Mouse (Mus musculus): Measurements from ENCODE around the gene Art1. TPM values are rescaled to one million over a fixed set of nuclear protein-coding genes. Genes with fewer than 3 reads are reported as not detected.

Art1 gene
- polyA plus RNA-seq, 1 experiment, result not detected

GRCm38 (mm10) chr7:102102241-102102640 lies 698 bp downstream of the Art1 start:
- no peak overlapping the region for H3K4me3 ChIP-seq (replicated peaks; ENCODE audit: control insufficient read depth, low read depth, low read length)
- WGBS, result 83% methylated on average over 8 of the region's 8 CpGs
- TF ChIP-seq CTCF (IDR thresholded peaks at IDR 0.05; ENCODE audit: control insufficient read depth, insufficient read depth, low read length) (no peak), POLR2A (IDR thresholded peaks at IDR 0.05; ENCODE audit: borderline replicate concordance, control insufficient read depth, low read depth, low read length) (no peak)
- H3K4me1 ChIP-seq (ENCODE audit: control insufficient read depth, insufficient read depth, low read length), result peaks cover 1% of the 10 kb centered on the region
- no peak overlapping the region for H3K27ac ChIP-seq (ENCODE audit: control insufficient read depth, insufficient read depth, low read depth, low read length, poor library complexity)

- no peak overlapping the region for H3K4me3 ChIP-seq (replicated peaks; ENCODE audit: control insufficient read depth, low read depth, low read length)
- peaks cover 1% of the 10 kb centered on the region for H3K4me1 ChIP-seq (ENCODE audit: control insufficient read depth, insufficient read depth, low read length)
- no peak for TF ChIP-seq CTCF (IDR thresholded peaks at IDR 0.05; ENCODE audit: control insufficient read depth, insufficient read depth, low read length)
- TF ChIP-seq POLR2A (IDR thresholded peaks at IDR 0.05; ENCODE audit: borderline replicate concordance, control insufficient read depth, low read depth, low read length), result no peak
- 69% methylated on average over 6 of the region's 6 CpGs for WGBS
- no peak overlapping the region for H3K27ac ChIP-seq (ENCODE audit: control insufficient read depth, insufficient read depth, low read depth, low read length, poor library complexity)
Observed at GRCm38 (mm10) chr7:102102696-102103095, 1.2 kb downstream of the Art1 start.

- 63% methylated on average over 2 of the region's 2 CpGs for WGBS
- TF ChIP-seq POLR2A (IDR thresholded peaks at IDR 0.05; ENCODE audit: borderline replicate concordance, control insufficient read depth, low read depth, low read length) (no peak), CTCF (IDR thresholded peaks at IDR 0.05; ENCODE audit: control insufficient read depth, insufficient read depth, low read length) (no peak)
- Histone ChIP-seq H3K4me3 (replicated peaks; ENCODE audit: control insufficient read depth, low read depth, low read length) (no peak overlapping the region), H3K4me1 (ENCODE audit: control insufficient read depth, insufficient read depth, low read length) (peaks cover 1% of the 10 kb centered on the region), H3K27ac (ENCODE audit: control insufficient read depth, insufficient read depth, low read depth, low read length, poor library complexity) (no peak overlapping the region)
Observed at GRCm38 (mm10) chr7:102103555-102103954, 2.0 kb downstream of the Art1 start.

GRCm38 (mm10) chr7:102104126-102104525 lies 2.6 kb downstream of the Art1 start:
- 75% methylated on average over 5 of the region's 5 CpGs for WGBS
- Histone ChIP-seq H3K27ac (ENCODE audit: control insufficient read depth, insufficient read depth, low read depth, low read length, poor library complexity) (no peak overlapping the region), H3K4me3 (replicated peaks; ENCODE audit: control insufficient read depth, low read depth, low read length) (no peak overlapping the region), H3K4me1 (ENCODE audit: control insufficient read depth, insufficient read depth, low read length) (peaks cover 1% of the 10 kb centered on the region)
- no peak for TF ChIP-seq CTCF (IDR thresholded peaks at IDR 0.05; ENCODE audit: control insufficient read depth, insufficient read depth, low read length)

- Histone ChIP-seq H3K4me3 (replicated peaks; ENCODE audit: control insufficient read depth, low read depth, low read length) (no peak overlapping the region), H3K27ac (ENCODE audit: control insufficient read depth, insufficient read depth, low read depth, low read length, poor library complexity) (no peak overlapping the region), H3K4me1 (ENCODE audit: control insufficient read depth, insufficient read depth, low read length) (no peaks in the 10 kb centered on the region)
- 30% methylated on average over 23 of the region's 23 CpGs for WGBS
- TF ChIP-seq POLR2A (IDR thresholded peaks at IDR 0.05; ENCODE audit: borderline replicate concordance, control insufficient read depth, low read depth, low read length), result no peak
- no peak for TF ChIP-seq CTCF (IDR thresholded peaks at IDR 0.05; ENCODE audit: control insufficient read depth, insufficient read depth, low read length)
Observed at GRCm38 (mm10) chr7:102106700-102107141, 5.2 kb downstream of the Art1 start.

GRCm38 (mm10) chr7:102108206-102108605 lies 6.7 kb downstream of the Art1 start:
- Histone ChIP-seq H3K4me1 (ENCODE audit: control insufficient read depth, insufficient read depth, low read length) (no peaks in the 10 kb centered on the region), H3K27ac (ENCODE audit: control insufficient read depth, insufficient read depth, low read depth, low read length, poor library complexity) (no peak overlapping the region), H3K4me3 (replicated peaks; ENCODE audit: control insufficient read depth, low read depth, low read length) (no peak overlapping the region)
- 85% methylated on average over 1 of the region's 1 CpGs for WGBS
- TF ChIP-seq POLR2A (IDR thresholded peaks at IDR 0.05; ENCODE audit: borderline replicate concordance, control insufficient read depth, low read depth, low read length) (no peak), CTCF (IDR thresholded peaks at IDR 0.05; ENCODE audit: control insufficient read depth, insufficient read depth, low read length) (no peak)

GRCm38 (mm10) chr7:102109171-102109570 lies 7.6 kb downstream of the Art1 start, which contains the start of gene Art5:
TSS of gene Art5 (minus strand) at chr7:102109489.
- no peaks in the 10 kb centered on the region for H3K4me1 ChIP-seq (ENCODE audit: control insufficient read depth, insufficient read depth, low read length)
- 82% methylated on average over 7 of the region's 7 CpGs for WGBS
- no peak within 1 kb of the TSS for H3K4me3 ChIP-seq (replicated peaks; ENCODE audit: control insufficient read depth, low read depth, low read length)
- TF ChIP-seq POLR2A (IDR thresholded peaks at IDR 0.05; ENCODE audit: borderline replicate concordance, control insufficient read depth, low read depth, low read length) (no peak), CTCF (IDR thresholded peaks at IDR 0.05; ENCODE audit: control insufficient read depth, insufficient read depth, low read length) (no peak)
- H3K27ac ChIP-seq (ENCODE audit: control insufficient read depth, insufficient read depth, low read depth, low read length, poor library complexity), result no peak within 1 kb of the TSS

GRCm38 (mm10) chr7:102109746-102110145 lies 8.2 kb downstream of the Art1 start:
- Histone ChIP-seq H3K27ac (ENCODE audit: control insufficient read depth, insufficient read depth, low read depth, low read length, poor library complexity) (no peak overlapping the region), H3K4me3 (replicated peaks; ENCODE audit: control insufficient read depth, low read depth, low read length) (no peak overlapping the region), H3K4me1 (ENCODE audit: control insufficient read depth, insufficient read depth, low read length) (no peaks in the 10 kb centered on the region)
- TF ChIP-seq POLR2A (IDR thresholded peaks at IDR 0.05; ENCODE audit: borderline replicate concordance, control insufficient read depth, low read depth, low read length) (no peak), CTCF (IDR thresholded peaks at IDR 0.05; ENCODE audit: control insufficient read depth, insufficient read depth, low read length) (no peak)
- 61% methylated on average over 4 of the region's 4 CpGs for WGBS

GRCm38 (mm10) chr7:102113151-102113729 lies 11.7 kb downstream of the Art1 start:
- Histone ChIP-seq H3K27ac (ENCODE audit: control insufficient read depth, insufficient read depth, low read depth, low read length, poor library complexity) (no peak overlapping the region), H3K4me1 (ENCODE audit: control insufficient read depth, insufficient read depth, low read length) (no peaks in the 10 kb centered on the region), H3K4me3 (replicated peaks; ENCODE audit: control insufficient read depth, low read depth, low read length) (no peak overlapping the region)
- 89% methylated on average over 45 of the region's 45 CpGs for WGBS
- TF ChIP-seq POLR2A (IDR thresholded peaks at IDR 0.05; ENCODE audit: borderline replicate concordance, control insufficient read depth, low read depth, low read length) (no peak), CTCF (IDR thresholded peaks at IDR 0.05; ENCODE audit: control insufficient read depth, insufficient read depth, low read length) (no peak)

Data from bone marrow, adult 2 months (tissue).